Mouse (Mus musculus) hindbrain, postnatal 0 days (tissue): ENCODE measurements at regions not wholly inside any gene's neighbourhood (a gene's known extent, or its start where the extent isn't known, plus 50 kb on each side); places are given as distances from the start of the nearest gene placed in this dataset.

Source experiments
- ATAC-seq: fragments of 200-750 bp; cut with Nextera tagmentation; 2 replicates; pipeline ENCODE4 v1.8.0; 2017; ENCODE audit warnings: mild to moderate bottlenecking, moderate TSS enrichment, moderate library complexity
- DNase-seq: peaks from one replicate; pipeline ENCODE4 v3.0.0-alpha.2; 2015; ENCODE audit warnings: low spot score
- H3K27ac ChIP-seq: fragments of 300-500 bp; sonication (generic); 2 replicates; pipeline ENCODE4 v1.5.1; 2014; ENCODE audit warnings: mild to moderate bottlenecking
- H3K27me3 ChIP-seq: fragments of 300-500 bp; sonication (generic); 2 replicates; pipeline ENCODE4 v1.6.1; 2014; ENCODE audit warnings: low read length, mixed read lengths; ENCODE audit not compliant: insufficient read depth
- H3K36me3 ChIP-seq: fragments of 300-500 bp; sonication (generic); 2 replicates; pipeline ENCODE4 v1.6.1; 2014; ENCODE audit warnings: low read length, mixed read lengths; ENCODE audit not compliant: insufficient read depth
- H3K4me1 ChIP-seq: fragments of 300-500 bp; sonication (generic); 2 replicates; pipeline ENCODE4 v1.6.1; 2014; ENCODE audit warnings: antibody characterized with exemption, low read length, mixed read lengths; ENCODE audit not compliant: insufficient read depth
- H3K4me2 ChIP-seq: fragments of 300-500 bp; sonication (generic); 2 replicates; pipeline ENCODE4 v1.6.1; 2014; ENCODE audit warnings: low read depth, mild to moderate bottlenecking, low read length, moderate library complexity, mixed read lengths
- H3K4me3 ChIP-seq: fragments of 300-500 bp; sonication (generic); 2 replicates; pipeline ENCODE4 v1.5.1; 2014; ENCODE audit warnings: low read length
- H3K9ac ChIP-seq: fragments of 300-500 bp; sonication (generic); replicated peaks from 2 replicates; pipeline ENCODE4 v1.6.1; 2014; ENCODE audit warnings: mild to moderate bottlenecking, low read length, moderate library complexity, mixed read lengths
- H3K9me3 ChIP-seq: fragments of 300-500 bp; sonication (generic); 2 replicates; pipeline ENCODE4 v1.6.1; 2016; ENCODE audit warnings: low read length, mixed read lengths
- CTCF ChIP-seq: IDR thresholded peaks from 2 replicates; pipeline ENCODE4 v1.5.1; 2016; ENCODE audit warnings: antibody characterized with exemption, control low read depth, low read depth
- WGBS: fragments of 180-500 bp; shearing (Covaris S2); extraction: QIAGEN DNeasy Blood & Tissue Kit; methylation state at CpG from one replicate; pipeline ENCODE4 v1.1.7; 2014; 5-methylcytosine and 5-hydroxymethylcytosine counted together

- 60% methylated on average over 10 of the region's 10 CpGs for WGBS
- Histone ChIP-seq H3K9ac (no peak overlapping the region), H3K9me3 (no peaks in the 10 kb centered on the region), H3K36me3 (no peaks in the 10 kb centered on the region), H3K4me2 (no peak overlapping the region), H3K27me3 (no peaks in the 10 kb centered on the region), H3K4me1 (no peaks in the 10 kb centered on the region), H3K27ac (no peak overlapping the region), H3K4me3 (no peak overlapping the region)
- DNase-seq (peak; percentile 53), ATAC-seq (no peak)
- TF ChIP-seq CTCF = peak; percentile 55
Measured at GRCm38 (mm10) chr6:53217234-53218015, 69.6 kb upstream of the Creb5 start.

GRCm38 (mm10) chr6:53216715-53217114, 70.4 kb upstream of the Creb5 start:
- TF ChIP-seq CTCF = no peak
- no peak overlapping the region for H3K4me3 ChIP-seq
- H3K4me1 ChIP-seq = no peaks in the 10 kb centered on the region
- no peak for DNase-seq
- no peaks in the 10 kb centered on the region for H3K27me3 ChIP-seq
- H3K9ac ChIP-seq = no peak overlapping the region
- 88% methylated on average over 2 of the region's 2 CpGs for WGBS
- H3K9me3 ChIP-seq = no peaks in the 10 kb centered on the region
- ATAC-seq = no peak
- no peaks in the 10 kb centered on the region for H3K36me3 ChIP-seq
- H3K4me2 ChIP-seq = no peak overlapping the region
- H3K27ac ChIP-seq = no peak overlapping the region

- Histone ChIP-seq H3K4me1 (no peaks in the 10 kb centered on the region), H3K27ac (no peak overlapping the region), H3K4me2 (no peak overlapping the region), H3K9ac (no peak overlapping the region), H3K36me3 (no peaks in the 10 kb centered on the region), H3K4me3 (no peak overlapping the region), H3K9me3 (no peaks in the 10 kb centered on the region), H3K27me3 (no peaks in the 10 kb centered on the region)
- DNase-seq = peak; percentile 60
- 19% methylated on average over 3 of the region's 3 CpGs for WGBS
- TF ChIP-seq CTCF = no peak
- ATAC-seq = no peak
Measured at GRCm38 (mm10) chr6:53211420-53211819, 75.7 kb upstream of the Creb5 start.

GRCm38 (mm10) chr6:53209398-53209797, 77.7 kb upstream of the Creb5 start:
- no peak overlapping the region for H3K4me2 ChIP-seq
- no peak overlapping the region for H3K9ac ChIP-seq
- DNase-seq = no peak
- no peak overlapping the region for H3K27ac ChIP-seq
- no peaks in the 10 kb centered on the region for H3K4me1 ChIP-seq
- no peak for ATAC-seq
- no peak for TF ChIP-seq CTCF
- H3K9me3 ChIP-seq = no peaks in the 10 kb centered on the region
- H3K36me3 ChIP-seq = no peaks in the 10 kb centered on the region
- WGBS = 72% methylated on average over 6 of the region's 6 CpGs
- H3K27me3 ChIP-seq = no peaks in the 10 kb centered on the region
- H3K4me3 ChIP-seq = no peak overlapping the region

- H3K4me2 ChIP-seq = no peak overlapping the region
- DNase-seq = no peak
- H3K9me3 ChIP-seq = no peaks in the 10 kb centered on the region
- no peak for TF ChIP-seq CTCF
- no peaks in the 10 kb centered on the region for H3K36me3 ChIP-seq
- H3K4me3 ChIP-seq = no peak overlapping the region
- H3K27me3 ChIP-seq = no peaks in the 10 kb centered on the region
- no peak for ATAC-seq
- no peak overlapping the region for H3K27ac ChIP-seq
- H3K4me1 ChIP-seq = no peaks in the 10 kb centered on the region
- 27% methylated on average over 3 of the region's 3 CpGs for WGBS
- H3K9ac ChIP-seq = no peak overlapping the region
Measured at GRCm38 (mm10) chr6:53208474-53208873, 78.6 kb upstream of the Creb5 start.

GRCm38 (mm10) chr6:53207781-53208180, 79.3 kb upstream of the Creb5 start:
- H3K27me3 ChIP-seq = no peaks in the 10 kb centered on the region
- no peak for TF ChIP-seq CTCF
- no peaks in the 10 kb centered on the region for H3K4me1 ChIP-seq
- no peak for DNase-seq
- H3K27ac ChIP-seq = no peak overlapping the region
- H3K9me3 ChIP-seq = no peaks in the 10 kb centered on the region
- H3K4me3 ChIP-seq = no peak overlapping the region
- no peak overlapping the region for H3K9ac ChIP-seq
- H3K4me2 ChIP-seq = no peak overlapping the region
- WGBS = 81% methylated on average over 5 of the region's 5 CpGs
- H3K36me3 ChIP-seq = no peaks in the 10 kb centered on the region
- ATAC-seq = no peak

- H3K36me3 ChIP-seq = no peaks in the 10 kb centered on the region
- ATAC-seq (no peak), DNase-seq (no peak)
- WGBS = 59% methylated on average over 2 of the region's 2 CpGs
- H3K4me2 ChIP-seq = no peak overlapping the region
- H3K4me3 ChIP-seq = no peak overlapping the region
- no peak for TF ChIP-seq CTCF
- H3K27me3 ChIP-seq = no peaks in the 10 kb centered on the region
- no peaks in the 10 kb centered on the region for H3K4me1 ChIP-seq
- H3K27ac ChIP-seq = no peak overlapping the region
- no peaks in the 10 kb centered on the region for H3K9me3 ChIP-seq
- H3K9ac ChIP-seq = no peak overlapping the region
Measured at GRCm38 (mm10) chr6:53207361-53207760, 79.7 kb upstream of the Creb5 start.
